ENCODE assay signal across 17 mouse cellular contexts in genomic region chr14:17916651-17917050, GRCm38 (mm10).
"Had no signal": no experiment of that assay in that cellular context is flagged by ENCODE, and none has a peak within 500 bp of the region (broad histone marks: within the 10 kb centered on the region; RNA-seq: fewer than 3 reads in every experiment).

No protein-coding gene starts in this region.

- H3K4me3 ChIP-seq: lung, embryonic 15.5 days; megakaryocyte, embryonic 14.5 days; midbrain, embryonic 13.5 days; midbrain, embryonic 15.5 days; neural tube, embryonic 12.5 days had no signal

- H3K27ac ChIP-seq: lung, embryonic 15.5 days; macrophage; midbrain, embryonic 13.5 days; midbrain, embryonic 15.5 days; neural tube, embryonic 12.5 days had no signal

- H3K27me3 ChIP-seq: lung, embryonic 15.5 days; megakaryocyte, embryonic 14.5 days; midbrain, embryonic 13.5 days; midbrain, embryonic 15.5 days; neural tube, embryonic 12.5 days had no signal

- H3K4me1 ChIP-seq: megakaryocyte, embryonic 14.5 days; midbrain, embryonic 15.5 days; neural tube, embryonic 12.5 days had no signal

- H3K9ac ChIP-seq: lung, embryonic 15.5 days; midbrain, embryonic 13.5 days; midbrain, embryonic 15.5 days; neural tube, embryonic 12.5 days had no signal

- H3K9me3 ChIP-seq: lung, embryonic 15.5 days; megakaryocyte, embryonic 14.5 days; midbrain, embryonic 13.5 days; midbrain, embryonic 15.5 days; neural tube, embryonic 12.5 days had no signal

- DNase-seq: lung, adult 2 months; lung, postnatal 14 days; lung, postnatal 36 days; right cerebral cortex, postnatal 25 days; right cerebral cortex, postnatal 4 days; spleen, adult 18-20 months; thymus, adult 18-20 months; thymus, postnatal 14 days; thymus, postnatal 36 days had no signal

- ATAC-seq: lung, postnatal 0 days had no signal

- H3K36me3 ChIP-seq: lung, embryonic 15.5 days; midbrain, embryonic 13.5 days; midbrain, embryonic 15.5 days; neural tube, embryonic 12.5 days had no signal

- H3K4me2 ChIP-seq: lung, embryonic 15.5 days; midbrain, embryonic 11.5 days; midbrain, embryonic 13.5 days; midbrain, embryonic 15.5 days; neural tube, embryonic 12.5 days had no signal
